Mouse (Mus musculus): ENCODE data around the gene Tm7sf3.

Tm7sf3 gene

DNA sequence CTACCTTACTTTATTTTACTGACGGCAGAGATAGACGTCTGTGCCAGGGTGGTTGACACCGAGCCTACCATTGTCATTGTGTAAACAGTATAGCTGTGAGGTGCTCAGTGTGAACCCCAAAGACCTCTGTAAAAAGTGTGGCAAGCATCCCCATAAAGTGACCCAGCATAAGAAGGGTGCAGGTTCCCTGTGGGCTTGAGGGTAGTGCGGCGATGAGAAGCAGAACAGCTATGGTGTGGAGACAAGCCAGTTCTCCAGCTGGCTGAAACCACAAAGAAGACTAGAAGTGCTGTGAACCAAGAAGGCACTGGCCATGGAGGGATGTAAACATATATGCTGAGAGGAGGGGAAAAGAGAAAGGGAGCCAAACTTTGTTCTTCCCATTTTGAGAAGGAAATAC, 19.0 kb upstream of the Tm7sf3 start:
- intact Hi-C loops (cut with DNase I): no loop called here

DNA sequence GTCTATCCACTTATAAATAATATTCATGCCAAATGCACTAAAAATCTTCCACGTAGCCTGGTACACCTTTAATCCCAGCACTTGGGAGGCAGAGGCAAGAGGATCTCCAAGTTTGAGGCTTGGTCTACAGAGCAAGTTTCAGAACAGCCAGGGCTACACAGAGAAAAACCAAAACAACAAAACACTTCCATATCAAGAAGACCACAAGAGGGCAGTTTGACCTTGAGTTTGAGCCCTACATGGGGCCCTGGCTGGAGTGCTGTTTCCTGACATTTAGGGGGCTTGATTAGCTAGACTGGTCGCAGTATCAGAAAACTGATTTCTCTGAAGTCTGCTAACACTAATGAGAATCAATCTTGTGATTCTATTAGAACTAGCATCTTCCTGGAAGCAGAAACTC, 18.0 kb upstream of the Tm7sf3 start:
- intact Hi-C loops (cut with DNase I): no loop called here

DNA sequence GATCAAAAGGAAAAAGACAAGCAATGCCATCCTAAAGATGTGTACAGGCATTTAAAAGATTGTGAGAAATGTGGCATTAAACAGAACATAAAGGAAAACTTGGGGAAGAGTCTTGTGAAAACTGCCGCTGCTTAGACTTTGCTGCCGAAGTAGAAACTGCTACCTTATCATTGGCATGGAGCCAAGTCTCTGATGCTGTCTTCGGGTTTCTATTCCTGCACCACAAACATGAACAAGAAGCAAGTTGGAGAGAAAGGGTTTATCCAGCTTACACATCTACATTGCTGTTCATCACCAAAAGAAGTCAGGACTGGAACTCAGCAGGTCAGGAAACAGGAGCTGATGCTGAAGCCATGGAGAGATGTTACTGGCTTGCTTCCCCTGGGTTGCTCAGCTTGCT, 10.6 kb upstream of the Tm7sf3 start:
- intact Hi-C loops (cut with DNase I): no loop called here

DNA sequence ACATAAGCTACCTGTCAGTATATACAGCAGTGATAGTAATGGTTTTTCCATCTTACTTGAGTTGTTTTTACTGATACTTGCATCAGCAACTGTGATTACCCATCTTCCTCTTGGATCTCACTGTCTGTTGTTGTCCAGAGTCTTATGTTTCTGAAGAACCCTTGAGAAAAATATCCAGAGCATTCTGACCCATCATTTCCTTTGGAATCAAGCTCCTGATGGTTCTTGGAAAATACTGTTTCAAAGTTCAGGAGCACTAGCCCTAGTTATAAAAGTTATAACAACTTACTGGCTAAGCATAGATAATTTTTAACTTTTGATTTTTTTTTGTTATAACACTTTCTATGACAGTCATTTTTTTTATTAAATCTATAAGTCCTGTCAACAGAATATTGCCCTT, 8.8 kb upstream of the Tm7sf3 start:
- intact Hi-C loops (cut with DNase I): no loop called here

DNA sequence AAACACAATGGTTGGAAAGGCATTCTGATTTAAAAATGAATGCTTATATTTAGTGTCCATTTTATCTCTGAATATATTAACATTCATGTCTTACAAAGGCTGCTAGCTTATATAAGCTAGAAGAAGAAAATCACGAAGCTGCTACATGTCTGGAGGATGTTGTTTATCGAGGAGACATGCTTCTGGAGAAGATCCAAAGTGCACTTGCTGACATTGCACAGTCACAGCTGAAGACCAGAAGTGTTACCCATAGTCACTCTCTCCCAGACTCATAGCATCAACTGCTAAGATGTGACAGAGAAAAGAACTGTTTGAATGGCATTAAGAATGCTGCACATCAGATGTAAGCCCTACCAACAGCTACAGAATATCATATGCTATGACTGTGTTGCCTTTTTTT, 7.4 kb upstream of the Tm7sf3 start:
- intact Hi-C loops (cut with DNase I): no loop called here

DNA sequence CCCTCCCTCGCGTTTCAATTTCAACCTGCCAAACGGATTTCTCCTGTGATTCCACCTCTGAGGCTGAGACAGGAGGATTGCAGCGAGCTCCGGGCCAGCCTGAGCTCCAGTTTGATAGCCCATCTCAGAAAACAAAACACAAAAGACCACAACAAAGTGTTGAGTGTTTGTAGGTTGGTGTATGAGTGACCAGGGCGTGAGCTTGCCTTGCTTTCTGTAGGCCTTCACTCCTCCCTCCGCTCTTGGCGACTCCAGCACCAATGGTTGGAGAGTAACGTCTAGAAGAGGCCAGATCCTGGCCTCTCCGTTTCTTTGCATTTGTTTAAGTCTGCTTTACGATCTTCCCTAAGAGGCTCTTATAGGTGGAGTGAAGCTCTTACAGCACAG, 553 bp upstream of the Tm7sf3 start:
- intact Hi-C loops (cut with DNase I): no loop called here

DNA sequence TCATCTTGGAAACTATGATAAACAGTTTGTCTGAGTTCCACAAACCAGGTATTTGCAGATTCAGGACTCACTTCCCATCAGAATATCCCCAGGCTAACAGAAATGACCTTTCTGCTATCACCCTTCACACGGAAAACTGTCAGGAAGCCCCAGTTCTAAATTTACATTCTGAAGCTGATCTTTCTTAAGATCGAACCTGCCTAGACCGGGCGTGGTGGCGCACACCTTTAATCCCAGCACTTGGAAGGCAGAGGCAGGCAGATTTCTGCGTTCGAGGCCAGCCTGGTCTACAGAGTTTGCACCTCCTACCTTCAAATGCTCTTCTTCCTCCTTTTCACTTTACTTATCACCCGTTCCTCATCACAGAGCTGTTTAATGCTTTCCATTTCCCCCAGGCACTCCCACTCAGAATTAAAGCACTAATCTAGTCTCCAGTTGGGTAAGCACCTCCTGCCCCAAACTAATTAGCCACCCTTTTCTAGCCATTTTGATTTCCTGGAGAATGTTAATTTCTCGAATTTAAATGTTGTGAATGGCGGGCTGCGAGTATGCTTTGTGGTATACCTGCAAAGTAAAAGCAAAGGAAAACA, 908 bp downstream of the Tm7sf3 start:
- intact Hi-C loops (cut with DNase I): no loop called here

DNA sequence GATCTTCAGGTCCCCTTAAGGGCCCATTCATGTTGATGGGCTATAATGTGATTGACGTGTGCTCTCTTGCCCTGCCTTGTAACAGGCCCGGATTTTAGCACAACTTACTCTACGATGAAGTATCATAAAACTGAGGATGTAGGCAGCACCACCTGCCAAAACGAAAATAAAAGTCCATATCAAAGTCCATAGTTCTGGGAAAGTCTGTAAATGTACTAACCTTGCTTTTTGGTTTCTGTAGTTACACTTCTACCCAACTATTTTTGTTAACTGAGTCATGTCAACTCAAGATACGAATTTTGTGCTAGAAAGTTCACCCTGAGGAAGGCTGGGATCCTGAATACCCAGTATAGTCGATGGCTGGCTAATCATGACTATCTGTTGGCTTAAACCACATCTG, 1.6 kb downstream of the Tm7sf3 start:
- intact Hi-C loops (cut with DNase I): no loop called here

DNA sequence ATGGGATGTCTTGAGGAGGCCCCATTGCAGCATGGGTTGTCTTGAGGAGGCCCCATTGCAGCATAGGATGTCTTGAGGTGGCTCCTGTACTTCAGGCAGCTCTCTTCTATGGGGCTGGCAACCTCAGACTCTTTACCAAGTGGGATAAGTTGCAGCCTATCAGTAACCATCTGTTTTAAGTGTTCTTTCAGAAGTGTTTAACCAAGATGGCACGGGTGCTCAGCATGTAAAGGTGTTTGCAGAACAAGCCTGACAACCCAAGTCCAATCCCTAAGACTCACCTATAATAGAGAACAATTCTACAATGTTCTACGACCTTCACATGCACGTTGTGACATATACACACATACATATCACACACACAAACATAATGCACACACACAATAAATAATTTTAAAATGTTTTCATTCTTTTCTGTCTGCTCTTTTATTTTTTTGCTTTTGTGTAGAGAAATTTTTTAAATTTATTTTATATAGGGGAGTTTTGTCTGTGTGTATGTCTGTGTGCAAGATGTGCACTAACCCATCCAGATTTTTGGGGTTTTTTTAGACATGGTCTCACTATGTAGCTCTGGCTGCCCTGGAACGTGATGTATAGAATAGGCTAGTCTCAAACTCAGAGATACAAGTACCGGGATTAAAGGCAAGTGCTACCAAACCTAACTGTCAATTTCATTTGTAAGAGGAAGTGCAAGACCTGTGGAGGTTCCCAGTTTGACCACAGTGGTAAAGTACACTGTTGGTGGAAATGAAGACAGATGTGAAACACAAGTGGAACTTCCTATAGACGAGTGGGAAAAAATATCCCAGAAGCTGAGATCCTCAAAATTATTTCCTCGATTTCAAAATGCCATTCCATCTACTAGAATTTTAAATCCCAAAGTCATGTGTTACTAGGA, 2.3 kb downstream of the Tm7sf3 start:
- intact Hi-C loops (cut with DNase I): no loop called here

DNA sequence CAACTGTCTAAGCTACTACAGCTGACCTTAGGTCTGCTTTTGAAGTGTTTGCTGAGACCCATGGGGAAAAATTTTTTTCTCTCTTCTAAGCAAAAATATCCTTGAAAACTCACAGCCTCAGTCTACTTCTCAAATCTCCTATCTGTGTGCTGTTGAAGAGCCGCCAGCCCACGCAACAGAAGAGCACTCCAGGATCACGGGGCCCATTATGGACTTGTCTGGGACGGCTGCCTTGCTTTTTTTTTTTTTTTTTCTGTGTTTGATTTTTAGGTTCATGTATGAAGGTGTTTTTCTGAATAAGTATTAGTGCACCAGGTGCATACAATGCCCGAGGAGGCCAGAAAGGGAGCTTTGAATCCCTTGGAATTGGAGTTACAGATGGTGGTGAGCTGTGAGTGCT, 6.1 kb downstream of the Tm7sf3 start:
- intact Hi-C loops (cut with DNase I): no loop called here

DNA sequence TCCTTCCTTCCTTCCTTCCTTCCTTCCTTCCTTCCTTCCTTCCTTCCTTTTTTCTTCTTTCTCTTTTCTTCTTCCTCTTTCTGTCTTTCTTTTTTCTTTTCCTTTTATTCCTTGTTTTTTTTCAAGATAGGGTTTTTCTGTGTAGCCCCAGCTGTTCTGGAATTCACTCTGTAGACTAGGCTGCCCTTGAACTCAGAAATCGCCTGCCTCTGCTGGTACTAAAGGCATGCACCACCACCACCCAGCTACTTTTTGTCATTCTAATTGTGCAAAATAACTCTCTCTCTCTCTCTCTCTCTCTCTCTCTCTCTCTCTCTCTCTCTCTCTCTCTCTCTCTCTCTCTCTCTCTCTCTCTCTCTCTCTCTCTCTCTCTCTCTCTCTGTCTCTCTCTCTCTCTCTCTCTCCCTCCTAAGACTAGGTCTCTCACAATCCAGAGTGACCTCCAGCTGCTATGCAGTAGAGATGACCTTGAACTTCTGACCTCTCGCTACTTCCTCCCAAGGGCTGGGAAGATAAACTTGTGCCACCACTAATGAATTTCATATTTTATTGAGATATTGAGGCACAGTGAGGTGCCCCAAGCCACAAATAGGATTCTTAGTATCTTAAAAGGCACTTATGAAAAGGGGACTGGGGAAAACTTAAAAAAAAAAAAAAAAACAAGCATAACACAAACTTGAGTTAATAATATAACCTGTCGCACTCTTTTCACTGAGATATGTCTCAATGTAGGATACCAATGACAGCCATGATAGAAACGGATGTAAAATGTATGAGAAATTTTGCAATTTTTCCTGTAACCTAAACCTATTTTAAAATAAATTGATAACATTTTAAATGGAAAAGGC, 7.6 kb downstream of the Tm7sf3 start:
- intact Hi-C loops (cut with DNase I): loop anchor here (5.0 kb wide), 1 partner anchor 58 kb away; the partner anchor contains the start of genes Fgfr1op2 and Ints13

DNA sequence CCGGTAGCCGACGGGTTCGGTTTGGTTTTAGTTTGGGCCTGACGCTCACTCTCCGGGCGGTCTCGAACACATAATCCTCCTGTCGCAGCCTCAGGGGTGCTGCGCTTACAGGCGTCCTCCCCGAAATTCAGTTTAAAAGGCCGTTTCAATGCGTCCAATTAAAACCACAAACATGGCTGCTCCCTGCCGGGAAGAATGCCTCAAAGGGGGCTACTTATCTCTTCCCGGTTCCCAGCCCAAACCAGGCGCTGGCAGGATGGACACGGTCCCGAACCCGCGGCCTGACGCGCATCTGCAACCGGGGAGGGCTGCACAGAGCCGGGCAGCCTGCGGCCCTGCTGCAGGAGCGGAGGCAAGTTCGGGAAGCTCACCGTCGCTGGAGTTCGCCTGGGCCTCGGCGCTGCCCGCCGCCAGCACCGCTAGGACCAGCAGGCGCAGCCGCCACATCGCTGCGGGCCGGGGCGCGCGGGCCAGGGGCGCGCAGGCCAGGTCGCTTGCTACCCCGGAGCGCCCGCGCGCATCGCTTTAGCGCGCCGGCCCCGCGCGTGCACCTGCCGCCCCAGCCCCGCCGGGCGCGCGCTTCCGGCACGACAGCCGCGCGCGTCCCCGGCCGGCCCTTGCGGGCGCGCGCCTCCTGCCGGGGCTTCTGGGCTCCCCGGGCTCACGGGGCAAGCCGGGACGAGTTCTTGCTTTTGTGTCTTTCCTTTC, 8.5 kb downstream of the Tm7sf3 start:
- intact Hi-C loops (cut with DNase I): loop anchor here (5.0 kb wide), 1 partner anchor 57 kb away; the partner anchor contains the start of genes Fgfr1op2 and Ints13

DNA sequence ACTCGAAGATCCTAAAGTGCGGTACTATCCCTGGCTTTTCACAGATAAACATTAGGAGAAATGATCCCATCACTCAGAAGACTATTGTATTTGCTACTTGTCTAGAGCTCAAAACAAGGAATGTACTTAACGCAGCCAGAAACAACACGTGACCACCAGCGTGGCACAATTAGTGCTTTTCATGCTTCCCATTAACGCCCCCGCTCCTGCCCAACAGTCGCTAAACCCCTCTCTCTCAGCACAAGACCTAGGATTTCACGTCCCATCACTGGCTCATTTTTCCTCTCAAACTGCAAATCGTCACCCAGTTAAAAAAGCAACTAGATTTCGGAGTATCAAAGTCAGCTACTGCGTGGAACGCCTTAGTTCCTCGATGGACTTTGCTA, 9.0 kb downstream of the Tm7sf3 start:
- intact Hi-C loops (cut with DNase I): loop anchor here (5.0 kb wide), 1 partner anchor 56 kb away; the partner anchor contains the start of genes Fgfr1op2 and Ints13

DNA sequence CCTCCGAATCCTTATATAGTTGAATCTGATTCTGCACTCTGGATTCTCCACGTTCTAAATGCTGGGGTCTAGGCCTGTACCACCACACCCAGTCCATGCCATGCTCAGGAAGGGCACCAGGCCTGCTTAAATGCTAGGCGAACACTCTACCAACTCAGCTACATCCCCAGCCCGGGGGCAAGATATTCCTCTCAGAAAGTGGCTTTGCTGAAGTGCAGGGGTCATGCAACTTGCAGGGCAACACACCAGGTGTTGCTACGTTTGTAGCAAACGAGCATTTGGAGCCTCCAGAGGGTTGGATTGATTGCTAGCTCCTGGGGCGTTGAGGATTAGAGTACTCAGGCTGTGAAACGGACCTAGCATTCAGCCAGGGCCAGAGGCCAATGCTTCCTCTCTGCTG, 9.5 kb downstream of the Tm7sf3 start:
- intact Hi-C loops (cut with DNase I): loop anchor here (5.0 kb wide), 1 partner anchor 56 kb away; the partner anchor contains the start of genes Fgfr1op2 and Ints13

DNA sequence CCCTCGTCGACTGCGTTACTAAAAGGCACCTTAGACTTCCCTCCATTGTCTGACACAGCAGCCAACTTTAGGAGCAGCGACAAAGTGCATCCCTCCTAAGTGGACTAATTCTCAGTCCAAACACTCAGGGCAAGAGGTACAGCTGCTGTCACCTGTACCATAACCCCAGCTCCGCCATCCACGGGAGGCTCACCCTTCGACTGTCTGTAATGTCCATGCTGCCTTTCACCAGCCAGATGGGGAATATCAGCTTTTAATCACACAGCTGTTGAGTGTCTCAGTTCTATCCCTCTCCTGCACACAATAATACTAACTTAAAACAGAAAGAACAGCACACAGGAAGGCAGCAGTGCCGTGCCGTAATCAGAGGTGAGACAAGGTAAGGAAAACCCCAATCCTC, 10.2 kb downstream of the Tm7sf3 start:
- intact Hi-C loops (cut with DNase I): loop anchor here (5.0 kb wide), 1 partner anchor 55 kb away; the partner anchor contains the start of genes Fgfr1op2 and Ints13

DNA sequence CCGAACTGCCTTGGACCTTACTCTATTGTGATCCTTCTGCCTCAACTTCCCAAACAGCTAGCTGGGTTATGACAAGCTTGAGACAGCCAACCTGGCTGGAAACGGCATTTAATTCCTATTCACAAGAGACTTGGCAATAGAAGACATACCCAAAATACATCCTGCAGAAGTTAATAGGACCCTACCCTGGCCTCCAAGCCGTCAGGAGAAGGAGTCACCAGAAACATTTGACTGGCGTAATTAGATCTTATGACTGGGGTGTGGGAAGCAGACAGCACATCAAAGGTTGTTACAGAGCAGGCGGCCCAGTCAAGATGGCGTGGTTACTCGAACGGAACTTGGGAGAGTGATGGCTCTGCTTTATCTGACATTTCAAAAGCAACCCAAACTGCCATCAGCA, 10.8 kb downstream of the Tm7sf3 start:
- intact Hi-C loops (cut with DNase I): loop anchor here (5.0 kb wide), 1 partner anchor 55 kb away; the partner anchor contains the start of genes Fgfr1op2 and Ints13

DNA sequence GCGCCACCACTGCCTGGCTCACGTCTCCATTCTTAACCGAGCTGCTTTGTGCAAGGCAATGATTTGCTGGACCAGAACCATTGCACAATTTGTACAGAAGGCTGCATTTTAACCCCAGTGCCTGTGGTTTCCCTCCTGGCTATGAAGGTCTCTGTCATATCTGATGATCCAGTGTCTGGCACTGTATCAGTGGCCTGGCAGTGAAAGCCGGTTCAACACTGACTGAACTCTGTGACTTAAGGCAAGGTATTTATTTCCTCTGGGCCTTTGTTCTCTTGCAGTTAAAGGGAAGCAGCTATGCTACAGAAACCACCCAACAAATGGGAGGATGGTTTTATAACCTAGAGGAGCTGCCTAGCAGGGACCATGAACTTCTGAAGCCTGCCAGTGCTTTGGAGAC, 11.7 kb downstream of the Tm7sf3 start:
- intact Hi-C loops (cut with DNase I): loop anchor here (5.0 kb wide), 1 partner anchor 54 kb away; the partner anchor contains the start of genes Fgfr1op2 and Ints13

DNA sequence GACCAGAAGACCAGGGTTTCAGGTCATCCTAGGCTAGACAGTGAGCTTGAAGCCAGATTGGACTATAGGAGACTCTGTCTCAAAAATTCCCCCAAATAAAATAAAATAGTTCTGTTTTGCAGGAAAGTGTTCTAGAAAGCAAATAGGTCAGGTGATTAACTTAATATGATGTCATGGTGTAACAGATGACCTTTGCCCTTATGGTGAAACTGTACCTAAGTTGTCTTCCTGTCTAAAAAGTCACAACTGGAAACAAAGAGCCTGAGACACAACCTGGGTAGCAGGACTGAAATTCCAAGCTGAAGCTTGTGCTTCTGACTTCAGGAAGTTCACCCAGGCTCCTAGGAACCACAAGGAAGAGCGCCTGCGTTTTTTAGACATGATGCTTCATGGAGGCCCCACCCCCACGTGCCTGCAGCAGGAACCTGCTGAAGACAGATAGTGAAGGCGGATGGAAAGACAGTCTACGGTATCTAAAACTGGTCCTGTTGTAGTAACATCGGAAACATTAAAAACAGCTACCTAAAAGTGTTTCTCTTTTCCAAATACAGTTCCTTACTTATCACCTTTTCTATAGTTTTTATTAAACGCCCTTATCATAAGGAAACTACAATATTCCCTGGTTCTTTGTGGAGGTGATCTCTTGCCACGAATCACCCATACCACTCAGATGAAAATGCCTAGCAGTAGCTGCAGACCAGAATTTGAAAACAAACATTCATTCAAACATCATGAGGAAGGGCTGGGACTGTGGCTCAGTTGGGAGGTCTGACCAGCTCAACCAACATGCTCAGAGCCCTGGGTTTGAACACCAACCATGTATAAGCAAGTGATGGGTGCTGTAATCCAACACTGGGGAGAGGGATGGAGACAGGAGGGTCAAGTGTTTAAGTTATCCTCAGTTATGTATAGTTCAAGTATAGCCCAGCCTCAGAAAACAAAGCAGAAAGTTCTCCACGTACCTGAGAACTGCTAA, 12.6 kb downstream of the Tm7sf3 start:
- intact Hi-C loops (cut with DNase I): loop anchor here (5.0 kb wide), 1 partner anchor 53 kb away; the partner anchor contains the start of genes Fgfr1op2 and Ints13

DNA sequence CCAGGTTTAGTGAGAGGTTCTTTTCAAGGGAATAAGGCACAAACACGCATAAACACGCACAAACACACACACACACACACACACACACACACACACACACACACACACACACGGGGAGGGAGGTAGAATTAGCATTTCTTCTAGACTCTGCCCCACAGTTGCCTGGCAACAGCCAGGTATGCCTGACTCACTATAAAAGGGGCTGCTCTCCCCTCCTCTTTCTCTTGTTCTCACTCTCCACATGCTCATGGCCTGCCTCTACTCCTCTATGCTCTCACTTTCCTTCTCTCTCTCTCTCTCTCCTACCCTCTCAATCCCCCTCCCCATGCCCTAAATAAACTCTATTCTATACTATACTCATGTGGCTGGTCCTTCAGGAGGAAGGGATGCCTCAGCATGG, 14.5 kb downstream of the Tm7sf3 start:
- intact Hi-C loops (cut with DNase I): no loop called here

DNA sequence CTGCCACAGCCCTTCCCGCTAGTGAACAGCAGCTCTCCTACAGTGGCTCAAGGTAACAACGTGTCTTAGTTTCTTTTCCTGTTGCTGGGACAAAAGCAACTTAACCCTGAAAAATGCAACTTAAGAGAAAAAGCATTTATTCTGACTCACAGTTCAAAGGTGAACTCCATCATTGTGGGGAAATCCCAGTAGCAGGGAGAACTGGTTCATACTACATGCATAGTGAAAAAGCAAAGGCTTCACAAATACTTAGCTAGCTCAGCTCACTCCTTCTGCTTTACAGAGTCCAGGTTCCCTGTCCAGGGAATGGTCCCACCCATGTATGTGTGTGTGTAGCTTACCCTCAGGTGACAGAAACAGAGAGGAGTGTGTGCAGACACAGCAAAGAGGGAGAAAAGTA, 26.0 kb downstream of the Tm7sf3 start:
- intact Hi-C loops (cut with DNase I): no loop called here

Measured in adrenal gland (tissue).